Mouse (Mus musculus) liver, postnatal 0 days (tissue): Measurements from ENCODE around the gene Exoc3l.

Source experiments
- CTCF ChIP-seq: sonication (generic); IDR thresholded peaks from 2 replicates; pipeline ENCODE4 v1.5.1; 2016; ENCODE audit warnings: antibody characterized with exemption, low read depth
- EP300 ChIP-seq: IDR thresholded peaks from 2 replicates; pipeline ENCODE4 v1.6.1; 2016; ENCODE audit warnings: antibody characterized with exemption, low read depth, mild to moderate bottlenecking

- TF ChIP-seq CTCF, result no peak
- no peak for TF ChIP-seq EP300
These were observed 8.0 kb upstream of the Exoc3l start for GRCm38 (mm10) chr8:105303874-105304273.
